Mouse (Mus musculus) lung, postnatal 14 days (tissue): ENCODE measurements at regions not wholly inside any gene's neighbourhood (a gene's known extent, or its start where the extent isn't known, plus 50 kb on each side); places are given as distances from the start of the nearest gene placed in this dataset.

Experiments used
- DNase-seq: peaks from one replicate; pipeline ENCODE4 v3.0.0; 2021

DNA sequence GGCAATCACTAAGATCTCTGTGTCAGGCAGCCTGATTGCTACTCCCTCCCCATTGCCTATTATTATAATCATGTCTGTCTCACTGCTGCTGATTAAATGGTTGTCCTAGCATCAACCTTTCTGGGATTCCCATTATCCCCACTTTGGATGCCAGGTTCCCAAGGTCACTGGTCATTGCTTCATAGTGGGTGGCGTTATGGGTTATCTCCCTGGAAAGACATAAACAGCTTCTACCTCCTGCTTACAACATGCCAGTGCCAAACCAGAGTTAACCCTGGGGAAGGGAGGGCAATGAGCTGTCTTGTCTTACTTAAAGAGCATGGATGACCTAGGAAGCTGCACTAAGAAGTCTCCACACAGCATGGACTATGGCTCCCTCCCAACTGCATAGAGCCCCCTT lies 136.9 kb downstream of the Uaca start:
- no peak for DNase-seq

GRCm38 (mm10) chr9:60936937-60937336 lies 142.6 kb downstream of the Uaca start:
- no peak for DNase-seq

GRCm38 (mm10) chr9:60939858-60940804 lies 145.8 kb downstream of the Uaca start:
- DNase-seq = peak; percentile 90

- DNase-seq = no peak
These were observed 153.0 kb downstream of the Uaca start for GRCm38 (mm10) chr9:60947363-60947762.

DNA sequence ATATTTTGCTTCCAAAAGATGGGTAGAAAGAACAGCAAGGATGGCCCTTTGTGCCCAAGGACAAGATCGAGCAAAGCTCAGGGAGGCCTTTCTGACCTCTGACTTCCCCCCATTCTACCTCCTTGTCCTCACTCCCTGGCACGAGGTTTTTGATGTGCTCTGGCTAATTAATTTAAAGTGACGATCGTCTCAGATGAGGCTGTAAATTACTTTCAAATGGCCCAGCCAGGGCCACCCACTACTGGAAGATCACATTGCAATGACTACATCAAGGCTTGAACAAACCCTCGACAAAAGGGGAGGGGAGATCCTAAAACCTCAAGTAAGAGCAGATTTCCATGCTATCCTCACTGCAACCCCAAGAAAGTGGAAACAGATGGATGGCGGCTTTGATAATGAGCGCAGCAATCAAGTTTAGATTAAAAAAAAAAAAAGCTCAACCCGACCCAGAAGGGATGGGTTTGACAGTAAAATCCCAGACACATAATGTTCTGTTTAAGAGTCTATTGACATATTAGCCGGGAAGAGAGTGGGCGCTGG lies 154.3 kb downstream of the Uaca start:
- DNase-seq = no peak

DNA sequence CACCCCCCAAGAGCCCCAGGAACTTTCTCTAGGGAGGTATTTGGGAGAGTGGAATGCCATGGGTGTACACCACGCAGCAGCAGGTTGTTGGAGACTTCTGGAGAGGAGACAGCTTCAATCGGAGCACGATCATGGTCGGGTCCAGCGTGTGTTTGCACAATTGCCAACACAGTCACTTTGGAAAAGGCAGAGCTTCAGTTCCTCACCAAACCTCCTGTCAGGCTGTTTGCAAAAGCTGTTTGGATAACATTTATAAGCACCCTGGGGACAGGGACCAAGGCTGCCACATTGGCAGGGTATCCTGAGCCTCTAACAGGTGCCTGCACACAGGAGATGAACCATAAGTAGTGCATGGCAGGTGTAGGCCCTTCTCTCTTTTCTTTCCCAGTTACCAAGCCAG lies 155.8 kb downstream of the Uaca start:
- no peak for DNase-seq

- peak; percentile 50 for DNase-seq
These were observed 156.8 kb downstream of the Uaca start for GRCm38 (mm10) chr9:60951071-60951561.

DNA sequence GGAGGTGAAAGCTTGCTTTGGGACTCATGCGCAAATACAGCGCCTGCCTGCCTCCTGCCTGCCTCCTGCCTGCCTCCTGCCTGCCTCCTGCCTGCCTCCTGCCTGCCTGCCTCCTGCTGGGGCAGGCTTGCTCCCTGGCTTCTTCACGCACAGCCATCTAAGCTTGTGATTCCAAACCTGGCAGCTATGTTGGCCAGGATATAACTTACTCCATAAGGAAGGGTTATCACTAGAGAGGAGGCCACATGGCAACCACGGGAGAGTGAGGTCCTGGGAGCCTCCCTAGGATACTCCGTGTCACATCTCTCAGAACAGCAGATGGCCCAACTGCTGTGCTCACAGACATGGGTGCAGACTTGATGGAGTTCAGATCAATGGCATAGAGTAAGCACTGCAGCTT lies 163.1 kb downstream of the Uaca start:
- DNase-seq = no peak

DNA sequence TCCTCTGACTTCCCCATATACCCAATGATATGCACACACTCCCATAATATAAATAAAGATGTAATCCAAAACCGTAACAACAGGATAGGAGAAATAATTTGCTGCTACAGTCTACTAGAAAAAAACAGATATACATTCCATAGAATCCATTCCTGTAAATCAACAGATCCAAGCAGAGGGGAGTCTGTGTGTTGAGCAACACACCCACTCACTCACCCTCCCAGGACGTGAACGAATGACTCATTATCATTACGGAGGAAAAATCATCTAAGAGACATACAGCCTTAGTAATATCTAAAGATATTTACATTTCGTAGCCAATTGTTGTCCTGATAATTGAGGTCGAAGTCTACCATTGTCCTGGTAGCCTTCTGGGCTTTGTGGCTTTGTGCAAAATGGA lies 165.2 kb downstream of the Uaca start:
- no peak for DNase-seq

GRCm38 (mm10) chr9:60962086-60962485 lies 167.7 kb downstream of the Uaca start:
- no peak for DNase-seq

GRCm38 (mm10) chr9:60965641-60966040 lies 171.3 kb downstream of the Uaca start:
- no peak for DNase-seq

DNA sequence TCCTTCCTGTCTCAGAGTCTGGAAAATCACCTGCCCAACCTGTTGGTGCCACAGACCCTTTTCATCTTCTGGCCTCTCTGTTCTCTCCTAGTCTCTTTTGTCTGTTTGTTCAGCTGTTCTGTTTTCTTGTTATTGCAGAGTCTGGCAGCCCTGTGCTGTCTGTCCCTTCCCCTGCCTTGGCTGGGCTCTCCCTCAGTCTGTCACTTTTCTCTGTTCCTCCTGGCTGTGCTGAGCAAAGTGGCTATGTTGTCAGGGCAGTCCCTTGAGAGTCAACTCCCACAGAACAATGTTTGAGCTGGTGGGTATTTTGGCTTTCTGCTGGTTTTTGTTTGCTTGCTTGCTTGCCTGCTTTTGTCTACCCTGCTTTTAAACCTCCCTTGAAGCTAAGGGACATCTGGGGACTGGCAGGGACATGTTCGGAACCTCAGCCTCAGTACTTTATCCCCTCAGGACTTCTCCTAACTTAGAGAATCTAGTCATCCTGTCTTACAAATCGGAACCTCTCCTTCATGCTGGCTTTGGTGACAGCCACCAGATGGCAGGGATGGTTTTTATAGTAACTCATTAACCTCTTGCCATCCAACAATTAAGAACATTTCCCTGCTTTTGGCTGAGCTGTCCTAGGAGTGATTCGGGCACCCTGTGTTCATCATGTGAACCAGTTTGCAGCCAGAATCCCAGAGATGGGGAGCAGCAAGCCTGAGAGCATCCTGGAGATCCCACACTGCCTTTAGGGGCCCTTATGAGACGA lies 174.1 kb downstream of the Uaca start:
- DNase-seq = no peak

DNA sequence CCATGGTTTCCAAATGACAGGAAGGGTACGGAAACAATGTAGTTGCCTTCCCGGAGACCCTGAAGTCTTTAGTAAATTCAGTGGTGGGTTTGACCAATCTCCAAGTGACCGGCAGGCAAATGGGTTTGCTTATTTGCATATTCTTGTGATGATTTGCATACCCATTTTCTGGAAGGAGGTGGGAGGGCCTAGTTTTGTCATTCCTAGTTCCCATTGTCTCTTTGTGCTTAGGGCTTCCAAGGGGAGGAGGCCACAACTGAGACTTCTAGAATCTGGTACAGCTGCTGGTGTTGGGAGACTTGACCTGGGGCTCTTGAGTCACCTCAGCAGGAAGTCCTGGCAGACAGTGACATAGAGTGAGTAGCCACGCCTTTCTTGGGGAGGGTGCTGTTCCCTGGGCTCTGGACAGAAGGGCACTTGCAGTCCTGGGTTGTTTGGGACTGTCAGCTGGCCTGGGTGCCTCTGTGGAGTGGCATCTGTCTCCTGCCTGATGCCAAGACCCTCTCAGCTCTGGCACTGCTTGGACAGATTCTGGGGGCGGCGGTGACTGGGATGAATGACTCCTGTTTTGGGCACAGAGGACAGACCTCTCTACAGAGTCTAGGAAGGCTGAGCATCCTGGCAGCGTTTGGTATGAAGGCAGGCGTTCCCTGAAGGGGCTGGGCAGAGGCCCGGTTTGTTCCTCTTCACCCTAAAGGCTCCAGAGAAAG lies 178.0 kb downstream of the Uaca start:
- DNase-seq = no peak

GRCm38 (mm10) chr9:60974546-60974945 lies 180.2 kb downstream of the Uaca start:
- DNase-seq = no peak

DNA sequence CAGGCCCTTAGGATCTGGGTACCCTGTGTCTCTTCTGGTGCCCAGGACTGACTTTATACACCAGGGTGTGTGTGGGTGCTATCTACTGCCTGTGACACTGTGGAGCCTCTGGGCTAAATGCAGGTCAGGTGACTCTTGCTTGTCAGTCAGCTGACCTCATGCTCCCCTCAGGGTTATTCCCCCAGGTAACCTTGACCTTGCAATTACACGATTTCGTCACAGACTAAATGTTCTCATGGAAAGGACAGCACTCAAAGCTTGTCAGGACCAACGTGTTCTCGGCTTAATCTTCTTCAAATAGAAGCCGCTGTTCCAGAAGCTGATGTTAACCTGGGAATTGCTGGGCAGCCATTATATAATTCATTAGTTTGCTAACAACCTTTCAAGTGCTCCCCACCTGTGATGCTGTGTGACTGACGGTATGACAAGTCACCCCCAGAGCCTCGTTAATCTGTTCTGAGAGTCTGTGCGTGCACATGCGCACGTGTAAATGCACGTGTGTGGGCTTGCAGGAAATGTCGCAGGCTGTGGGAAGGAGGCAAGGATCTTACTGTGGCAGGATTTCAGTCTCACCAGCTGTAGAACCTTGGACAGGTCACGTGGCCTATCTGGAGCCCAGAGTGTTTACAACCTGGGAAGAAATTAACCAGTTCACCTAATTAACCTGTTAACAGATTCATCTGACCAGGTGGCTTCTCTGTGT lies 188.2 kb downstream of the Uaca start:
- DNase-seq = no peak

DNA sequence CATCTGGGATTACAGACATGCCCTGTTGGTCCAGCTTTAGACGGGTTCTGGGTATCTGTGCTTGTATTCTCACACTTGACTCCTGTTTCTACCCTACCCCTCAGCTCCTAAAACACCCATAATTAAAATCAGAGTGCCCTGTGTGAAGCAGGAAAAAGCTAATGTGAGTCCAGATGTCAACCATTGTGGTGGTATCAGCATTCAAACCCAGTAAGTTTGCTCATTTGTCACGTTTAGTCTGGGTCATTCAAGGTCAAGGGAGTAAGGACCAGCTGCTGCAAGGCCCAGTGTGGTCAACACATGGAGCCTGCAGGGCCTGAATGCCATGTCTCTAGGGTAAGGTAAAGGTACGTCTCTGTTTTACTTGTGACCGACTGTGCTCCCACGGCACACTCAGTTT lies 188.9 kb downstream of the Uaca start:
- DNase-seq = no peak

DNA sequence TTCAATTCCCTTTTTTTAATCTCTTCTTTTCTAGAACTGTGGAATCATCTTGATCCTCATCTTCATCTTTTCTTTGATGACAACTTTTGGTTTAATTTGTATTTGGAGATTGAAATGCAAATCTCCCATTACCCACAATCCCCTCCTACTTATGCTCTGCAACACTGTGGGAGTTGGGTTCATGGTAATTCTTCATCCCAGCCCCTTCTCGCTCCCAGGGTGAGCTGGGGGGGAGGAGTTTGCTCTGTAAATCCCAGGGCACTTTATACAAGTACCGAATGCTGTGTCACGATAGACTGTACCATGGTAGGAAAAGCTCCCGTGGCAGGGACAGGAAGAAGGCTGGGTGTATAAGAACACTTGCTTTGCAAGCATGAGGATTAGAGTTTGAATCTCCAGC lies 193.8 kb downstream of the Uaca start:
- DNase-seq = no peak

DNA sequence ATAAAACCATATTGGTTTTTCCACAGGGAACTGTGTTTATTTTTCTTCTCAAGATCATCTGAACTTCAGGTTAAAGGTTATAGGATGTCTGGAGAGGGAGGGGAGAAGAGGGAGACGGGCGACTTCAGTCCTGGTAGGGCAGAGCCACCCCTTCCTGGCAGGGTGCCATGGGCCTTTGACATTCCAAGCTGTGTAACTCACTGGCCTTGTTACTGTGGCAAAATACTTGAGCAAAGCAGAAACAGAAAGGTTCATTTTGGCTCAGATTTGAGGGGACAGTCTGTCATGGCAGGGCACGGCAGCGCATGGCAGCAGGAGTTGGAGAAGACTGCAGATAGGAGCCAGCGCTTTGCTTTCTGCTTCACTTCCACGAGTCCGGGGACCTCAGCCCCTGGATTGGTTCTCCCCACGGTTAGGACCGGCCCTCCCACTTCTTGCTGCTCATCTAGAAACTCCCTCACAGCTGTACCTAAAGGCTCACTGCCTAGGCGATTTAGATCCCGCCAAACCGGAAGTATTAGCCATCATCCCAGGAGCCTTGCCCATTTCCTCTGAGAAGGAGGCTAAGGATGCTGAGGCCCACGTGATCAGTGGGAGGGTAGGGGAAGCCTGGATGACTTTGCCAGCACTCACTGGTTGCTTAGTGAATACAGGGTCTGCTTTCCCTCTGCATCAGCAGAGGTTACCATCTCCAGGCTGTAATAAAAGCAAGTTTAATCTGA lies 195.5 kb downstream of the Uaca start:
- DNase-seq = no peak

DNA sequence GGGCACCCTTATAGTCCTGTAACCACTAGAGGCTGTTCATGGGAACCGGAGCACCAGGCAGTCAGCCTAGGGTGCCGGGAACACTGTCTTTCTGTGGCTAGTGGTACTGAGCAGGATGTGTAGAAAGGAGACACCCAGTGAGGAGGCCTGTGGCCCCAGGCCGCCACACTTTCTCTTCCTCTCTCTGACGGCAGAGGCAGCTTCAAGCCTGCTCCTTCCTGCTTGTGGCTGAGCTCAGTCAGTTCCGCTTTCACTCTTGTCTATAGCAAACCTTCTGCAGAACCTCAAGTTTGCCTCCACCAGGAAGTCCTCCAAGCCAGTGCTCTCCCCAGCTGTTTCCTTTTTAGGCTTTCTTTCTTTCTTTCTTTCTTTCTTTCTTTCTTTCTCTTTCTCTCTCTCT lies 197.2 kb downstream of the Uaca start:
- DNase-seq = peak; percentile 31

DNA sequence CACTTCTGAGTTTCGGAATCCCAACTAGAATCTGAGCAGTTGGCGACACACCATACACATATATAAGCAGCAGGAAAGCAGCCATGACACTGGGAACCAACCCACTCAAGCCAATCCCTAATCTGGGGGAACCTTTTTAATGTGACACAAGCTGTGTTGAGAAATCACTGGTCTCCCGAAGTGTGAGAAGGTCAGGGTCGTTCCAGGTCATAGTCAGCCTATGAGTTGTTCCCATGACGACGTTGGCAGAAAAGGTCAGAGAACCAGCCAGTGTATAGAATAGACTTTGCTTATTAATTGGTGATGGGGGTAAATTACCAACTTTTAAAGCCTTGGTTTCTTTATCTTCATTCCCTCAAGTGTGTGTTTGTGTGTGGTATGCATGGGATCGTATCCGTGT lies 199.3 kb downstream of the Uaca start:
- no peak for DNase-seq

DNA sequence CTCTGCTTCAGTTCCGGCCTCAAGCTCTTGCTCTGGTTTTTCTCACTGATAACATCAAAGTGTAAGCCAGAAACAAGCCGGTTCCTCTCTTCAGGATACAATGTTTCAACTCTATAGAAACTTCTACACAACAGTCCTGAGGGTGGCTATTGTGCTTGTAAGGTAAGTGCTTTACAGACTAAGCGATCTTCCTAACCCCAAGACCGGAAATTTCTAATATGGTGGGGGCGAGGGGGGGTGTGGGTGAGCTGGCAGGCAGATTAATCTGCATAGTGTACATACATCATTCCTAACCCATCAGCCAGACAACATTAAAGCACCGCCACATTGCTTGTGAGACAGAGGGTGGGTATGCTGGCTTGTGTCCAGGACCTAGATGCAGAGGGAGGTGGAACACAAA lies 200.8 kb downstream of the Uaca start:
- DNase-seq = no peak
